Mouse (Mus musculus) midbrain, embryonic 16.5 days (tissue): ENCODE results near the gene Akp3. TPM values are rescaled to one million over a fixed set of nuclear protein-coding genes. Genes with fewer than 3 reads are reported as not detected.

Source experiments
- polyA plus RNA-seq: library from polyadenylated mRNA; unstranded; fragments of >200 nt; fragmentation: Nextera tagmentation; extraction: Ambion mirVana; gene quantifications from 2 replicates; pipeline ENCODE4 v1.2.1, GENCODE M21; 2015

Akp3 gene
- polyA plus RNA-seq, 1 experiment from 2014 or later, result not detected

Other genes with a start within 250 kb of the Akp3 start
- gene Alppl2, start 35.0 kb upstream of the Akp3 start, polyA plus RNA-seq, result not detected in 2 replicates
- not detected in 2 replicates for gene Alpi, start 23.4 kb upstream of the Akp3 start, polyA plus RNA-seq
- gene Ecel1, start 31.5 kb downstream of the Akp3 start, polyA plus RNA-seq, result 14.4 and 25.7 TPM in 2 replicates
- 0.34 TPM in 1 of 2 replicates, not detected in the other for gene Prss56, start 58.3 kb downstream of the Akp3 start, polyA plus RNA-seq
- not detected in 2 replicates for gene Chrnd, start 65.6 kb downstream of the Akp3 start, polyA plus RNA-seq
- not detected in 2 replicates for gene Chrng, start 79.7 kb downstream of the Akp3 start, polyA plus RNA-seq
- gene Eif4e2, start 88.9 kb downstream of the Akp3 start, polyA plus RNA-seq, result 86.6 and 92.5 TPM in 2 replicates
- 0.36 and 1.4 TPM in 2 replicates for gene Efhd1, start 139.4 kb downstream of the Akp3 start, polyA plus RNA-seq
- 66.4 and 75.4 TPM in 2 replicates for gene Gigyf2, start 202.0 kb downstream of the Akp3 start, polyA plus RNA-seq